Mouse (Mus musculus) limb, embryonic 15.5 days (tissue): ENCODE measurements around the gene Hddc2. TPM values are rescaled to one million over a fixed set of nuclear protein-coding genes. Genes with fewer than 3 reads are reported as not detected.
"Not testable (repeated sequence)": the region's sequence is repeated elsewhere in the genome, so short reads cannot be mapped to it uniquely, and the experiment has no call there.

Experiments
- ATAC-seq: fragments of 200-750 bp; cut with Nextera tagmentation; 2 replicates; pipeline ENCODE4 v1.8.0; 2017; ENCODE audit warnings: low read depth, moderate TSS enrichment; ENCODE audit not compliant: insufficient number of reproducible peaks, low FRiP score, low TSS enrichment
- H3K27ac ChIP-seq: fragments of 300-500 bp; sonication (generic); 2 replicates; pipeline ENCODE4 v1.5.1; 2015; ENCODE audit warnings: moderate library complexity, mild to moderate bottlenecking, inconsistent platforms
- H3K27me3 ChIP-seq: fragments of 300-500 bp; sonication (generic); 2 replicates; pipeline ENCODE4 v1.6.1; 2015; ENCODE audit warnings: inconsistent platforms
- H3K36me3 ChIP-seq: fragments of 300-500 bp; sonication (generic); 2 replicates; pipeline ENCODE4 v1.6.1; 2015; ENCODE audit warnings: inconsistent platforms
- H3K4me1 ChIP-seq: fragments of 300-500 bp; sonication (generic); 2 replicates; pipeline ENCODE4 v1.6.1; 2015; ENCODE audit warnings: inconsistent platforms
- H3K4me2 ChIP-seq: fragments of 300-500 bp; sonication (generic); 2 replicates; pipeline ENCODE4 v1.6.1; 2015; ENCODE audit warnings: mild to moderate bottlenecking, inconsistent platforms
- H3K4me3 ChIP-seq: fragments of 300-500 bp; sonication (generic); 2 replicates; pipeline ENCODE4 v1.5.1; 2015; ENCODE audit warnings: mild to moderate bottlenecking, inconsistent platforms
- H3K9ac ChIP-seq: fragments of 300-500 bp; sonication (generic); 2 replicates; pipeline ENCODE4 v1.6.1; 2015; ENCODE audit warnings: inconsistent platforms
- H3K9me3 ChIP-seq: fragments of 300-500 bp; sonication (generic); 2 replicates; pipeline ENCODE4 v1.6.1; 2016; ENCODE audit warnings: inconsistent platforms
- WGBS: fragments of 180-500 bp; shearing (Covaris S2); methylation state at CpG from one replicate; pipeline ENCODE4 v1.1.7; 2015; 5-methylcytosine and 5-hydroxymethylcytosine counted together
- polyA plus RNA-seq: library from polyadenylated mRNA; unstranded; fragments of >200 nt; fragmentation: Nextera tagmentation; extraction: Ambion mirVana; gene quantifications from 2 replicates; pipeline ENCODE4 v1.2.1, GENCODE M21; 2015

Gene Hddc2
- polyA plus RNA-seq, 1 experiment from 2014 or later: 60.6 TPM

- H3K9ac ChIP-seq, H3K9me3 ChIP-seq, H3K4me1 ChIP-seq, H3K4me2 ChIP-seq, H3K36me3 ChIP-seq, ATAC-seq, H3K27me3 ChIP-seq, H3K27ac ChIP-seq, H3K4me3 ChIP-seq: not testable (repeated sequence)
- 8% methylated on average over 4 of the region's 5 CpGs for WGBS
These were observed 57.0 kb downstream of the Hddc2 start for GRCm38 (mm10) chr10:31370200-31370599.

Other genes starting within 250 kb of the Hddc2 start
- gene Tpd52l1, start 132.6 kb downstream of the Hddc2 start, polyA plus RNA-seq: 33.4 and 34.5 TPM in 2 replicates